Mouse (Mus musculus): ENCODE results near the gene Mical3. TPM values are rescaled to one million over a fixed set of nuclear protein-coding genes. Genes with fewer than 3 reads are reported as not detected.

The Mical3 gene
- polyA plus RNA-seq, 1 experiment from 2014 or later, result 20.0 TPM

DNA sequence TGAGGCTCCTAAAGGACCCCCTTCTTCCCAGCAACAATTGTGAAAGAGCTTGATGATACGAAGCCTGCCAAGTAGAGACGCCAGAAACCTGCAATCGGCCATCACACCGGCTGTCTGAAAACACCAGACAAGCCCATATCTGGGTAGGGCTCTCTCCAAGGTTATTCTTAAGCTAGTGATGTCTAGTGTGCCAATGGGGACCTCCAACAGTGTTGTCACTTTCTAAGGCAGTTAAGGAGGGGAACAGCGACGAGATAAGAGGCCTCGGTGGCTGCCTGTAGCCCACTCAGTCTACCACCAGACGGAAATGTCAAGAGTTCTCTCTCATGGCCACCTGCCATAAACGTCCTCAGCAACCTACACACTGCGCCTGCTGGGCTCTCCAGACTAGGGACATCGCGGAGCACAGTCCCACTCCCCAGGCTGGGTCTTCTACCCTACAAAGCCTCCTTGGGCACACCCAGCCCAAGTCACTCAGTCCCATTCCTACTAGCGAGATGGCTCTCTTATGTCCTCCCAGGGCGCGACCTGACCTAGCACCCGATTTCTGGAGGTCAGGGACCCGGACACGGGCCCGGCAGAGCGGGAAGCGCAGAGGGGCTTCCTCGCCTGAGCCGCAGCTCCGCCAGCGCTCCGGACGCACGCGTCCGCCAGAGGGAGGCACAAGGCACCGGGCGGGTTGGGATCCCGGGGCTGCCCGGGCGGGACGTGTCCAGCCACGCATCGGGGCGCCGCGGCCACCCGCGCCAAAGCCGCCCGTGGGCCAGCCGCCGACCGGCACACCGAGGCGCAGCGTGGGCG lies 21.4 kb downstream of the Mical3 start:
- Histone ChIP-seq H3K27me3 (ENCODE audit: control insufficient read depth, insufficient read depth, low read length) (no peaks in the 10 kb centered on the region), H3K9ac (ENCODE audit: low read depth, low read length) (peak overlapping the region; percentile 94), H3K4me2 (replicated peaks; ENCODE audit: low read depth, low read length) (peak overlapping the region; percentile 94), H3K27ac (ENCODE audit: low read depth, low read length) (peak overlapping the region; percentile 82), H3K4me1 (ENCODE audit: control insufficient read depth, insufficient read depth, low read length) (peaks cover 13% of the 10 kb centered on the region; the same call in 1 of the 2 replicates), H3K9me3 (ENCODE audit: control insufficient read depth, low read length) (no peaks in the 10 kb centered on the region), H3K36me3 (ENCODE audit: control insufficient read depth, insufficient read depth, low read length) (no peaks in the 10 kb centered on the region; the same call in 1 of the 2 replicates), H3K4me3 (ENCODE audit: low read length) (peak overlapping the region; percentile 93)
- peak; percentile 45 for ATAC-seq (ENCODE audit: low FRiP score, low TSS enrichment)
- 2% methylated on average over 41 of the region's 52 CpGs for WGBS

DNA sequence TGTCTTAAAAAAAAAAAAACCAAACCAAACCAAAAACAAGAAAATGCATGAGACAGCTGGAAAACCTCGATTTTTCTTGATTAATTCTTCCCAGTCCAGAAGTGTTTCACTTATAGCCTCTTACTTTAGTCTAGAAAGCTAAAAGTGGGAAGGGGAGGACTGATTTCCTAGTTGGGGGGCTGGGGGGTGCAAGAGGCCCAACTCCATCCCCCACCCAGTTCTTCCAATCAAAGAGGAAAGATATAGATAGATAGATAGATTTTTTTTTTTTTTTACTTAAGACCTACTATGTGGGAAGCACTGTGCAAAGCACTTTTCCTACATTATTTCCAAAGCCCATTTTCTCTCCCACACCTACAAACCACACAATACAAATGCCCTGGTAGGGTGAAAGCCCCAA lies 22.7 kb downstream of the Mical3 start:
- Histone ChIP-seq H3K4me1 (ENCODE audit: control insufficient read depth, insufficient read depth, low read length) (peaks cover 13% of the 10 kb centered on the region; the same call in 1 of the 2 replicates), H3K9me3 (ENCODE audit: control insufficient read depth, low read length) (no peaks in the 10 kb centered on the region), H3K36me3 (ENCODE audit: control insufficient read depth, insufficient read depth, low read length) (no peaks in the 10 kb centered on the region; the same call in 1 of the 2 replicates), H3K9ac (ENCODE audit: low read depth, low read length) (no peak overlapping the region), H3K4me3 (ENCODE audit: low read length) (0 out of 2 replicates have a peak overlapping the region, but pooled peaks have one; percentile 7), H3K27me3 (ENCODE audit: control insufficient read depth, insufficient read depth, low read length) (no peaks in the 10 kb centered on the region), H3K27ac (ENCODE audit: low read depth, low read length) (no peak overlapping the region), H3K4me2 (replicated peaks; ENCODE audit: low read depth, low read length) (no peak overlapping the region)
- ATAC-seq (ENCODE audit: low FRiP score, low TSS enrichment), result no peak
- WGBS, result 50% methylated on average over 1 of the region's 1 CpGs

DNA sequence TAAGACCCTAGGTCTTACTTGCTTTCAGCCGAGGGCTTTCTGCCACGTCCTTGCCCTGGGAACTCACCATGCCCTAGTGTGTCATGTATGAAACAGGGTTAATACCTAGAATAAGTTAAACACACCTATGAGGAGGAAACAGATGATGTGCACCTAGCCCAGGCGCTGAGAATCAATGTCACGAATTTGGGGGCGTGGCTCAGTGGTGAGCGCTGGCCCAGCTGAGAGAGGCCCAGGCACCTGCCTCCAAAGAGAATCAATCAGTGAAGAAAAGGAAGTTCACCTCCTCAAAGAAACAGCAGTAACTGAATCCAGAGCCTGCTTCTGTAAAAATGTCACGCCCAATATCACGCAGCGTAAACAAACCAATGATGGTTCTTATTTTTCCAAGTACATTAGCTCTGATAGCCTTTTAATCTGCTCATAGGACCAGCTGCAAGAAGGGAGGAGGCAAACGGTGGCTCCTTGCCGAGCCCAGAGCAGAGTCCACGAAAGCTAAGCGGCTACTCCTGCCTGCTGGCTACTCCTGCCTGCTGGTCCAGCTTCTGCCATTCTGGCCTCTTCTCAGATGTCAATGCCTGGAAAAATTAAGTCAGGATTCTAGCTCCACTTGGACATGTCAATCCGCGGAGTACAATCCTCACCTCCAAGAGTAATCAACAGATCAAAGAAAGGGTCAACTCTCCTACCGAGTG lies 23.9 kb downstream of the Mical3 start:
- H3K27me3 ChIP-seq (ENCODE audit: control insufficient read depth, insufficient read depth, low read length), result no peaks in the 10 kb centered on the region
- no peak overlapping the region for H3K27ac ChIP-seq (ENCODE audit: low read depth, low read length)
- H3K4me2 ChIP-seq (replicated peaks; ENCODE audit: low read depth, low read length), result no peak overlapping the region
- WGBS, result 76% methylated on average over 16 of the region's 16 CpGs
- no peak for ATAC-seq (ENCODE audit: low FRiP score, low TSS enrichment)
- H3K4me3 ChIP-seq (ENCODE audit: low read length), result no peak overlapping the region
- H3K9ac ChIP-seq (ENCODE audit: low read depth, low read length), result no peak overlapping the region
- H3K36me3 ChIP-seq (ENCODE audit: control insufficient read depth, insufficient read depth, low read length), result no peaks in the 10 kb centered on the region; the same call in 1 of the 2 replicates
- H3K4me1 ChIP-seq (ENCODE audit: control insufficient read depth, insufficient read depth, low read length), result peaks cover 13% of the 10 kb centered on the region; the same call in 1 of the 2 replicates
- no peaks in the 10 kb centered on the region for H3K9me3 ChIP-seq (ENCODE audit: control insufficient read depth, low read length)

DNA sequence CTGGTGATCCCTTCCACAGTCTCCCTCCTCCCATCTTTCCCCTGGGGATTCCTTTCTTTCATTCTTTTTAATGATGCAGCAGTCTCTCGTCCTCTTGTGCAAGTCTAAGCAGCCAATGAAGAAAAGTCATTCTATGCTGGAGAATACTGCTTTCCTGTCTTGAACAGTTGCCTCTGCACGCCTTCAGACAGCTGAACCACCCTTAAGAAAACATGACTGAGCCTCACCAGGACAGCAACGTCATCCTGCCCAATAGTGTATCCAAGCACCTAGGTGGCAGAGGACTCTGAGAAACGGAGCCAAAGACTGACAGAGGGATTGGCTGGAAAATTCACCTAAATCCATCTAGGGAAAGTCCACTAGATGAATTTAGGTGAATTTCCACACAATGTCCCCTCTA lies 25.1 kb downstream of the Mical3 start:
- WGBS, result 55% methylated on average over 4 of the region's 4 CpGs
- no peak for ATAC-seq (ENCODE audit: low FRiP score, low TSS enrichment)
- Histone ChIP-seq H3K27me3 (ENCODE audit: control insufficient read depth, insufficient read depth, low read length) (no peaks in the 10 kb centered on the region), H3K4me3 (ENCODE audit: low read length) (no peak overlapping the region), H3K27ac (ENCODE audit: low read depth, low read length) (peak overlapping the region; percentile 30; the same call in 1 of the 2 replicates), H3K4me1 (ENCODE audit: control insufficient read depth, insufficient read depth, low read length) (peaks cover 16% of the 10 kb centered on the region; the same call in 1 of the 2 replicates), H3K36me3 (ENCODE audit: control insufficient read depth, insufficient read depth, low read length) (no peaks in the 10 kb centered on the region; the same call in 1 of the 2 replicates), H3K9ac (ENCODE audit: low read depth, low read length) (no peak overlapping the region), H3K4me2 (replicated peaks; ENCODE audit: low read depth, low read length) (no peak overlapping the region), H3K9me3 (ENCODE audit: control insufficient read depth, low read length) (no peaks in the 10 kb centered on the region)

DNA sequence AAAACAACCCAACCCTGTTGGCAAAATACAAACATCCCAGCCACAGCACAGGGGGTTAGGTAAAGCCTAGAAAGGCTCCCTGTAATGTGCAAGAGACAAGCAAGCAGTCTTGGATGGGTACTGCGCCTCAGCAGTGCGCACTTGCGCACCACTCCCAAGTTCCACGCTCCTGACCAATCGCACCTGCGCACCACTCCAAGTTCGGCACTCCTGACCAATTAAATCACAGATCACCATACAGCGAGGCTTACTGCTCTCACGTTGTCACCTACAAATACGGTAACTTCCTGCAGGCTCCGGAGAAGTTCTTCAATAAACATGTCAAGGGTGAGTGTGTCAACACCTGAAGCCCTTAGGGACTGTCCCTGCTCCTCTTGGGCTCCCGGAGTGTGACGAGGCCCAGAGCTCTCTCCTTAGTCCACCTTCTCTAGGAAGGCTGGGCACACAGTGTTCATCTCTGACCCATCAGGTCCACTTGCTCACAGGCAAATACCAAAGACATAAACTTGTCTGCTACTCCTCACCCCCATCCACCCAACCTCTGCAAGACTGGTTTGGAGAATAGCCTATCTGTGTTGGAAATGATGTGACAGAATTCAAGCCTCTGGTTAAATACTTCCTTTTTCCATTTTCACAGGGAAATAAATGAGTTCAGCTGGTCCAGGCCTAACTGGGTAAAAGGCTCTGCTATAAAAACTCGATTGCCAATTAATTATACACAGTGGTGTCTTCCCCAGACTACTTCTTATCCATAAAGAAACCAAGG lies 27.2 kb downstream of the Mical3 start:
- Histone ChIP-seq H3K27ac (ENCODE audit: low read depth, low read length) (no peak overlapping the region), H3K4me2 (replicated peaks; ENCODE audit: low read depth, low read length) (no peak overlapping the region), H3K4me1 (ENCODE audit: control insufficient read depth, insufficient read depth, low read length) (peaks cover 13% of the 10 kb centered on the region; the same call in 1 of the 2 replicates), H3K9me3 (ENCODE audit: control insufficient read depth, low read length) (no peaks in the 10 kb centered on the region), H3K9ac (ENCODE audit: low read depth, low read length) (no peak overlapping the region), H3K36me3 (ENCODE audit: control insufficient read depth, insufficient read depth, low read length) (no peaks in the 10 kb centered on the region; the same call in 1 of the 2 replicates), H3K27me3 (ENCODE audit: control insufficient read depth, insufficient read depth, low read length) (no peaks in the 10 kb centered on the region), H3K4me3 (ENCODE audit: low read length) (no peak overlapping the region)
- ATAC-seq (ENCODE audit: low FRiP score, low TSS enrichment), result no peak
- 90% methylated on average over 14 of the region's 14 CpGs for WGBS

DNA sequence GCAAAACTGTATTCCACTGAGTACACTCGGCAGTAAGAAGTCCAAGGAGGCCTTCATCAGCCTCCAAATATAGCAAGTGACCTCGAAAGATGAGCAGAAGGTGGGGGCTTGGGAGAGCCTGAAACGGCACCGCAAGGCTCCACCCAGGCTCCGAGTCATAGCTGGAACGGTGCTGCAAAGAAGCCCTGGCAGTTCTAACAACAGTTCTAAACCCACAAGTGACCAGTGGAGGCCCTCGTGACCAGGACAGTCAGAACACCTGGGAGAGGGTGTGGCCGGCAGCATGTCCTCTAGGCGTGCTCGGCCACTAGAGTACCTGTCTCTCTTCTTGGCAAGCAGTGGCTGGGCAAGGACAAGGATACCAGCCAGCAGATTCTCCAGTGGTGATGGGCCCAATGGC lies 27.9 kb downstream of the Mical3 start:
- 84% methylated on average over 10 of the region's 10 CpGs for WGBS
- no peak for ATAC-seq (ENCODE audit: low FRiP score, low TSS enrichment)

DNA sequence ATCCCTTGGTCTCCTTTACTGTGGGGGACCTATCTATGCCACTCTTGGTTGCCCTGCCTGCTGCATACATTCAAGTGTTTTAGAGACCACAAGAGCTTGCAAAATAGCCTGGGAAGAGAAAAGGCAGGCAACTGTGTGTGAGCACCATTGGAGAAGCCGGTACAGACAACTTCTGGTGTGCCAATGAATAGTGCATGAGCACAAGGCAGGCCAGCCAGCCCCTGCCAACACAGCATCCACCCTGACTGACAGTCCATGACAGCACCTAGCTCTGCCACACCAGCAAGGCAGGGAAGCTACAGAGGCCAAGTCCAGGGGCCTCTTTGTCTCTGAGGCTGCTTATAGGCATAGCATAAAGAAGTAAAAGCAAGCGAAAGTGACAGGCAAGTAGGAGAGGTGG lies 28.7 kb downstream of the Mical3 start:
- Histone ChIP-seq H3K9me3 (ENCODE audit: control insufficient read depth, low read length) (no peaks in the 10 kb centered on the region), H3K4me2 (replicated peaks; ENCODE audit: low read depth, low read length) (no peak overlapping the region), H3K36me3 (ENCODE audit: control insufficient read depth, insufficient read depth, low read length) (no peaks in the 10 kb centered on the region; the same call in 1 of the 2 replicates), H3K4me1 (ENCODE audit: control insufficient read depth, insufficient read depth, low read length) (peaks cover 13% of the 10 kb centered on the region; the same call in 1 of the 2 replicates), H3K9ac (ENCODE audit: low read depth, low read length) (no peak overlapping the region), H3K27ac (ENCODE audit: low read depth, low read length) (no peak overlapping the region), H3K4me3 (ENCODE audit: low read length) (no peak overlapping the region), H3K27me3 (ENCODE audit: control insufficient read depth, insufficient read depth, low read length) (no peaks in the 10 kb centered on the region)
- ATAC-seq (ENCODE audit: low FRiP score, low TSS enrichment), result no peak
- 91% methylated on average over 2 of the region's 2 CpGs for WGBS

More for the DNA sequence above, 27.9 kb downstream of the Mical3 start:
- H3K9ac ChIP-seq (ENCODE audit: low read depth, low read length), result no peak overlapping the region
- H3K4me1 ChIP-seq (ENCODE audit: control insufficient read depth, insufficient read depth, low read length), result peaks cover 13% of the 10 kb centered on the region; the same call in 1 of the 2 replicates
- H3K4me3 ChIP-seq (ENCODE audit: low read length), result no peak overlapping the region
- H3K27me3 ChIP-seq (ENCODE audit: control insufficient read depth, insufficient read depth, low read length), result no peaks in the 10 kb centered on the region
- H3K36me3 ChIP-seq (ENCODE audit: control insufficient read depth, insufficient read depth, low read length), result no peaks in the 10 kb centered on the region; the same call in 1 of the 2 replicates
- H3K27ac ChIP-seq (ENCODE audit: low read depth, low read length), result no peak overlapping the region
- no peak overlapping the region for H3K4me2 ChIP-seq (replicated peaks; ENCODE audit: low read depth, low read length)
- no peaks in the 10 kb centered on the region for H3K9me3 ChIP-seq (ENCODE audit: control insufficient read depth, low read length)

DNA sequence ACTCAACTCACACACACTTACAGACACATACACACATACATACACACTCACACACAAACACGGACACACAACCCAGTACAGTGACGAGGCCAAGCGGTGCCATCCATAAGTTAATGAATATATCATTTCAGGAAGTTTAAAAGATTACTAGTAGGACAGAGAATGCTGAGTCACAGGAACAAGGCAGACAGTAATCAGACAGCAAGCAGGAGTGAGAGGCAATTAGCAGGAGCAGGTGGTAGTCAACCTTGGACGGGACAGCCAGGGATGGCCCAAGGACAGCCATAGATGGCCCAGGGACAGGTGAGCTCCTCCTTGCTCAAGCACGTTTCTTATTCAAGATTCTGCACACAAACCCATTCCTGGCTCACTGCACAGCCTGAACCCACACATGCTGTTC lies 29.6 kb downstream of the Mical3 start:
- Histone ChIP-seq H3K9me3 (ENCODE audit: control insufficient read depth, low read length) (no peaks in the 10 kb centered on the region), H3K4me1 (ENCODE audit: control insufficient read depth, insufficient read depth, low read length) (peaks cover 13% of the 10 kb centered on the region; the same call in 1 of the 2 replicates), H3K27me3 (ENCODE audit: control insufficient read depth, insufficient read depth, low read length) (no peaks in the 10 kb centered on the region), H3K9ac (ENCODE audit: low read depth, low read length) (no peak overlapping the region), H3K4me2 (replicated peaks; ENCODE audit: low read depth, low read length) (no peak overlapping the region), H3K27ac (ENCODE audit: low read depth, low read length) (no peak overlapping the region), H3K4me3 (ENCODE audit: low read length) (no peak overlapping the region), H3K36me3 (ENCODE audit: control insufficient read depth, insufficient read depth, low read length) (no peaks in the 10 kb centered on the region)
- 83% methylated on average over 5 of the region's 5 CpGs for WGBS
- no peak for ATAC-seq (ENCODE audit: low FRiP score, low TSS enrichment)
